Mouse (Mus musculus) left cerebral cortex, postnatal 25 days (tissue): ENCODE data around the gene Grm8. TPM values are rescaled to one million over a fixed set of nuclear protein-coding genes. Genes with fewer than 3 reads are reported as not detected.
A peak's percentile ranks its signal among the peaks of the same experiment; 100 is the strongest.
"Not testable (repeated sequence)": the region's sequence is repeated elsewhere in the genome, so short reads cannot be mapped to it uniquely, and the experiment has no call there.

Source experiments
- DNase-seq, 2 experiments: peaks; one replicate each; pipeline ENCODE4 v3.0.0; 2022; ENCODE audit warnings: low spot score in 2 of 2, mixed read lengths in 1 of 2
- intact Hi-C: fragments of 180-260 bp; cut with DNase I; formaldehyde crosslinking; loops from one replicate; pipeline ENCODE4 v1.15.1; 2025
- total RNA-seq, 2 experiments: library from RNA; stranded (reverse); gene quantifications; 2 replicates each; pipeline ENCODE4 v1.2.3; 2021

The Grm8 gene
- total RNA-seq, 2 experiments from 2014 or later: 22.0 to 24.5 TPM

DNA sequence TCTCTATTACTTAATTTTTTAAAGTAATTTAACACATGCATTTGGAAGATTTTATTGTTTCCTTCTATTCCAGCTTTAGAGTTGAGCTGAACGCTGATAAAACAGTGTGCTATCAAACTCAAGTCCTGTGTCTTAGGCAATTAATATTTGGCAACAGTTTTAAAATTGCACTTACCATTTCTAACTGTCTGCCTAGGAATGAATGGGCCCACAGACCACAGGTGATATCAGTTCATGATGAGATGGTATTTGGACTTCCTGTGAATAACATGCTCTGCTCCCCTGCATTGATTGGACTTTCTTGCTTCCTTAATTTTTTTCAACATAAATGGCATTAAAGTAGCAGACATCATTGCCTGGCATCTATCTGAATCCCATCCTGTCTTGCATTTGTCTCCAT, 232.8 kb downstream of the Grm8 start:
- no peak for DNase-seq
- intact Hi-C loops: no loop called here

DNA sequence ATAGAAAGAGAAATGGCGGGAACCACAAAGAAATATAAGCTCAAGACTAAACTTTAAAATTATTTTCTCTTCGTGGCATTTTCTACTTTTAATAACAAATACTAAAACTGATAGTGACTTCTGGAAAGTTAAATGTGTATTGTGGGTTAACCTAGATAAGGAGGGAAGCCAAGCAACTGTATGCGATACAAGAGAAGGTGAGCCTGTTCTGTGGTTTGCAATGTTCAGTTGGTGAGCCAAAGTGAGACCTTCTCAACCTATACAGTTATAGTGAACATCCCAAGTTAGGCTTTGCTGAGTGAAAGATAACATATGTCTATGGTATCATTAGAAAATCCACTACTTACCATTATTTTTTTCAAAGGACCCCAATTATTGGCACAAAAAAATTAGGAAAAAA, 233.6 kb downstream of the Grm8 start:
- intact Hi-C loops: no loop called here
- no peak for DNase-seq

DNA sequence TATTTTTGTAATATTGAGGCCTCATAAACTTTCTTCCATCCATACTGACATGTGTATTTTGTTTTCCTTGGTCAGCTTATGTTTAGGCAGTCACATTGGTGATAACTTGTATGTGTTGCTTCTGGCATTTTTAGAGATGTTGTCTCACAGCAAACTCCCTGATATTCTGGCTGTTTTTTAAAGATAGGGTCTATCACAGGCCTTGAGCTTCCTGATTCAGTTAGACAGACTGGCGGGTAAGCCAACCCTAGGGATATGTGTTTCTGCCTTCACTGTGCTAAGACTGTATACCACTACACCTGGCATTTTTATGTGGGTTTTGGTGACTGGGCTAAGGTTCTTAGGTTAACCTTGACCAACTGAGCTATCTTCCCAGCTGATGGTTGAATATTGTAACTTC, 239.8 kb downstream of the Grm8 start:
- intact Hi-C loops: no loop called here
- DNase-seq: no peak

DNA sequence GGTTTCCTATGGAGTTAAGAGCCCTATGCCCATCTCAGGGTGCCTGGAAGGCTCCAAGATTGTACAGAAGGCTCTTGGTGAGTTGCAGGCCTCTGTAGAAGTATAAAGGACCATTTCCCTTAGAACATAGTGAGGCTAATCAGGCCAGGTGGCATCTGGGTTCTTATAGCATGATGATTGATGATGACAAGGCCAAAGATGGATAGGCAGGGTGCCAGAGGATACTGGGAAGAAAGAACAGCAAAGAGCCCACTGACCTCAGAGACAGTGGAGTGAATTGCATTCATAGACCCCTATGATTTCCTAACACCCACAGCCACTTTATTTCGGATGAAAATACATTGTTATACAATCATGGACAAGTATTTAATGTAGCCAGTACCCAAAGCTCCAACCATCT, 242.1 kb downstream of the Grm8 start:
- intact Hi-C loops: no loop called here
- DNase-seq: no peak

DNA sequence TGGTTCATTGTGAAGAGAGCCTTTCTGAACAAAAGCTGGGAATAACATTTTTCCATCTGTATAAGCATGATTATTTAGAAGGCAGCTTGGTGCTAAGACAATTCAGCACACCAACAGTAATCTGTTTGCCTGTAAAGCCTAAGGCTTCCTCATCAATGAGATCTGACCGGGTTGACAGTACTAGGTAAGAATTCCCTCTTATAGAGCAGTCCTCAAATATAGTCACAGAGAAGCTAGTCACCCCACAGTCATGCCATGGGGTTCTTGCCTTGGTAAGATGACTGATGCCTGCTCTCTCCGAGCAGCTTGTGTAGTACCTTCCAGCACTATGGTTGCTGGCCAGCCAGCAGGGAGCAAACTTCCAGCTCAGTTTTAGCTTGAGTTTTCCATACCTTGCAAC, 246.6 kb downstream of the Grm8 start:
- intact Hi-C loops: loop anchor here (5.0 kb wide), 1 partner anchor 126 kb away; no protein-coding TSS in a partner anchor
- DNase-seq: no peak

DNA sequence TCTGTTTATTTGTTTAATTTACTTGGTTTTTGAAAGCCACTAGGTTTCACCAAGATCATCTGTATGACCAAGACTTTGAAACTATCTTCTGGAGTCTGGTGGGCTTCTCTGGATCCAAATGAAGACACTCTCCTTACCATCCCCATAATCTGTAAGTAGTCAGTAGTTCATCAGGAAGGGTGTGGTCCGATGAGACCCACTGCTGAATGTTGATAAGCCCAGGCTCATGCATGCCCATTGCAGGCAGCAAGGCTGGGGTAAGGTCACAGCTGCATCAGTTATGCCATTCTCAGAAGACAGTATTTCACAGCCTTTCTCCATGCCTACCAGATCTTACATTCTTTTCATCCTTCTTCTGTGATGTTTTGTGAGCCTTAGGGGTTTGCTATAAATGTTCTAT, 247.1 kb downstream of the Grm8 start:
- no peak for DNase-seq
- intact Hi-C loops: loop anchor here (5.0 kb wide), 1 partner anchor 126 kb away; no protein-coding TSS in a partner anchor

DNA sequence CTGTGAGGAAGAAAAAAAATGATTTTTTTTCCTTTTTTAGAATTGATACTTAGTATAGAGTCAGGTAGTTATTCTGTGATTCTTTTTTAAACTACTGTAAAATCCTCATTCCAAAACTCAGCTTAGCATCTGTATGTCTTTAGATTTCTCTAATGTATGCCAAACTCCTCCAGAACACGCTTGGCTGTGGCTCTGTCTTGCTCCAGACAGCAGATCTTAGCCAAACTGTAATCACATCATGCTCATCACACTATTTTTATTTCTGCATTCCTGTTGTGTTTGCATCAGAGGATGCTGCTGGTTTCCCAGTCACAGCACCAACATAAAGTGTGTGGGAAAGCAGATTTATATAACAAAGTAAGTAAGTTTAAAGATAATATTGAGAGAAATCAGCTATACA, 249.2 kb downstream of the Grm8 start:
- intact Hi-C loops: loop anchor here (2.0 to 5.0 kb wide), 2 partner anchors 123 to 197 kb away; no protein-coding TSS in a partner anchor
- DNase-seq: peak in 1 of 2 experiments; percentile 74

DNA sequence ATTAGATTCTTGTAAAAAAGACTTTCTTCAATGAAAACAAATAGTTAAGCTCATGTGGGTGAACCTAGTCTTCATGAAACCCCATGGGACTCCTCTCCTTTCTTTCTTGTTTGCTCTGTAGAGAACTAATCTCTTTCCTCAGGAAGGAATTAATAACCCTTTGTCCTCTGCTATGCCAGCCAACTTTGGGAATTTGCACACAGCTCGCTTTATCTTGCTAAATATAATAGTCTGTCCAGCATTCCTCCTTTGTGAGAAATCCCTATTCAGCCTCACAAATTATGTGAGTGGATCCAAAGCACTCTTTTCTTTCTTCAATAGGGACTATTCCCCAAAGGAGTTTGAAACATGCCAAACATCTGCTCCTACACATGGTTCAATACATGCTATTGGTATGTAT, 285.3 kb downstream of the Grm8 start:
- intact Hi-C loops: no loop called here
- no peak for DNase-seq

DNA sequence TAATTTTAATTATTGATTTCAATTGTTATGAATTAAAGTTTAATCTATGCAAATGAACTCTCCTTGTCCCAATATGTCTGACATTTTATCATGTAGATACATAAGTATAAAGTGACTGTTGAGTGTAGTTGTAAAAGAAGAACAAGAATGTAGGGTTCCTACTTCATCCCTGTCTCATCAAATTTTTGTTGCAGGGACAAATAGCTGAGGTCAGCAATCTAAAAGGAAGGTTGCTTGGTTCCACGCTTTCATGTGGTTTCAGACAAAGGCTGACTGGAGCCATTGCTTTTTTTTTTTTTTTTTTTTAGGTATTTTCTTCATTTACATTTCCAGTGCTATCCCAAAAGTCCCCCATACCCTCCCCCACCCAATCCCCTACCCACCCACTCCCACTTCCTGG, 298.8 kb downstream of the Grm8 start:
- intact Hi-C loops: no loop called here

DNA sequence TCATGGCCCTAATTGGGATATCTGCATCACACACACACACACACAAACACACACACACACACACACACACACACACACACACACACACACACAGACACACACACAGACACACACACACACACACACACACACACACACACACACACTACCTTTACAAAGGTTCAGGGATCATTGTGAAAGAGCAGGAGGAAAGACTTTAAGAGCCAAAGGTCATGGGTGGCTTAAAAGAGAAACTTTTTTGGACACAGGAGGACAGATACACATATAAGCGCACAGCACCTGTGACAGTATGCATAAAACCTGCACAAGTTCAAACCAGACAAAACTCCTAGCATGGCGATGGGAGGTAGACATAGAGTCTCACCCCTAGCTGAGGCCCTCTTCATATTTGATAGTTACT, 315.2 kb downstream of the Grm8 start:
- DNase-seq, intact Hi-C loops: not testable (repeated sequence)

More for the DNA sequence above, 298.8 kb downstream of the Grm8 start:
- DNase-seq: no peak

DNA sequence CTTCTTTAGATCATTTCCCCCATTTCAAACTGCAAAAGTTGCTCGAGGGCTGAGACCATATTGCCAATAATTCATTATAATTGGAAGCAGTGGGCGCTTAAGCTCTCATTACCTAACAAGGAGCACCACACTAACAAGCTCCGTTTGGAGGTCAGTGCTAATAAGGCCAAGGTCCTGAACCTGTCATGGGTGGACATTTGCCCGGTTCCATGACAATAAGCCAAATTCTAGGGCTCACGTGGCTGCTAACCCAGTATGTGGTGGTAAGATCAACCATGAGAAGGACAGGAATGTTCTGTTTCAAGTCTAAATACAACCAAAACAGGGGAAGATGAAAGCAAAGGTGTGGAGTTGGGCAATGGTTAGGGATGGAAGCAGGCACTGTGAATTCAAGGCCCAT, 322.2 kb downstream of the Grm8 start:
- no peak for DNase-seq
- intact Hi-C loops: no loop called here

DNA sequence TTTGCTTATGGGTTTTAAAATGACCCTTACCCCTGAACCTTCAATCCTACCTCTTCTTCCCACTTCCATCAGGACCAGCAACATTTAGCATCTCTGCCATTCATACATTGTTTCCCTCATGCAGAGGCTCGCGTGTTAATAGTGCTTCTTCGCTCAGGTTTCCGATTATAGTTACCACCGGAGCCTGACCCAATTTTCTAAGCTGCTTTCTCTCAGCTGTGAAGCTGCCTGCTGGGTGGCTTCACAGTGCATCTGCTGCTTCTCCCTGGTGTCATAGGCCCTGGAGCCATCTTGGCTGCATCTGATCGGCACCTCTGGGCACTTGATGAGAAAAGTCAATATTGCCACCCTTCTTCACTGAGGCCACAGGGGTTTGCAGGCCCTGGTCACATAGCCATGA, 325.0 kb downstream of the Grm8 start:
- peak in 1 of 2 experiments; percentile 46 for DNase-seq
- intact Hi-C loops: no loop called here

DNA sequence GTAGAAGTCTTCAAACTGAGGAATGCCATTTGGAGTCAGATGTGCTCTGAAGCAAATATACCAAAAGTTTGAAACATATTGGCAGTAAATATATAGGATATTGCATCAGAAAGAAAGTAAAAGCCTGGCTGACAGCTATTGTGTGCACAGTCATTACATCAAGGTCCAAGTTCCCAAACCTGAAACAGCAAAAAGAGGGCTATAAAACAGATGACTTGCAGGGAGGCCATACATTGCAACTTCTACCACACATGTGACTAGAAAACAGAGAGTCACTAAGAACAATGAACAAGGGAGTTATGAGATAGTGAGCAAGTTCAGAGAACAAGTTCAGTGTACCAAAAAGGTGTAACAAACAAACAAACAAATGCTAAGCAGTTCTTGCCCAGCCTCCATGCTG, 328.2 kb downstream of the Grm8 start:
- DNase-seq: no peak
- intact Hi-C loops: no loop called here

DNA sequence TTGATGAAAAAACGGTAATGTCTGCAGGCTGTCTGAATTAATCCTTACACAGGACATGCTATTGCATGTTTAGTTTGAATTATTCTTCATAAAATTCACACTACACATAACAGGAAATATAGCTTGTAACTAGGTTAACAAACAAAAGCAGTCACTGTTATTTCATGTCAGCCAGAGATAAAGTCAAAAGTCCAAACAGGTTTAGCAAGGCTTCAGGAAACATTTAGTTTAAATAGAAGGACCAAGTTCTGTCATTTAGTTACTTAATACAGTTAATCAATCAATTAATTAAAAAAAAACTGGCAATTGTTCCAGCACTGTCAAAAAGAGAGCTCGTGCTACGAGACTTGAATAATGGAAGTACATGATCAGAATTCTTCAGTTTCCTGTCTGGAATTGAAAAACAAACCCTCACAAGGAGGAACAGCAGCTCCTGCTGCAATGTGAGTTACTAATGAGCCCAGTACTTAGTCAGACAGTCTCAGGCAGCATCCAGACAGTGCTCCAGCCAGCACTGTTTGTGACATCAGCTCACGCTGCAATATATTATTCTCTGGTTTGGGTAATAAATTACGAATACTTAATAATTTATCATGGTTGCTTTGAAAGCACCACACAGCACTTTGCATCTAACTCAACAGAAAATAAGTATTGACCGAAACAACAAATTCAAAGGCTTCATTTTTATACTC, 334.0 kb downstream of the Grm8 start:
- intact Hi-C loops: no loop called here
- DNase-seq: no peak

DNA sequence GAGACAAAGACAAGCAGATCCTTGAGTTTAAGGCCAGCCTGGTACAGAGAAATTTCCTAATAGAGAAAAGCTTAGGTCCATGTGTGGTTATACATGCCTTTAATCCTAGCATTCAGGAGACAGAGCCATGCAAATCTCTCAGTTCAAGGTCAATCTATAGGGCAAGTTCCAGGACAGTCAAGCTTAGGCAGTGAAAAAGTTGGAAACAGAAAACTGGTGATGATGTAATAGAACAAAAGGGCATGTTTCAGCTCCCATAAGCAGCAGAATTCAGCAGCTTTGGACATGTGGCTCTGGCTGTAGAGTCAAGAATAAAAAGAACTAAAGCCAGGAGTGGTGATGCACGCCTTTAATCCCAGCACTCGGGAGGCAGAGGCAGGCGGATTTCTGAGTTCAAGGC, 336.2 kb downstream of the Grm8 start:
- intact Hi-C loops: no loop called here
- no peak for DNase-seq

DNA sequence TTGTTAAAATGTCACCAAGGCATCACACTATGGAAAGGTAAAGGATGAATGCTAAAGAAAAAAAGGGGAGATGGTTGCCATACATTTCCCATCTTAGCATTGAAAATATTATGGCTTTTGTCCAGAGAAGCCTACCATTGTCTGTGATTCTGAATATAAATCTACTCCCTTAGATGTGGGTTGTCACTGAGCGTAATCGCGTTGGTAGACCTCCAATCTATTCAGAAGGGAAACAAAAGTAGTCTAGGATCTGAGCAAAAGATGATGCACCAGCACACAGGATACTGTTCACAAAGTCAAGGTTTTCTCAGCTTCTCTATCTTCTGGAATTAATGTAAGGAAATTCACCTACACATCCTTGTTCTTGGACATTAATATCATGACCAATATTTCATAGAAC, 345.4 kb downstream of the Grm8 start:
- peak in 1 of 2 experiments; percentile 50 for DNase-seq
- intact Hi-C loops: loop anchor here (1.0 to 10.0 kb wide), 3 partner anchors 27 to 345 kb away; partner anchors contain the start of gene Grm8

DNA sequence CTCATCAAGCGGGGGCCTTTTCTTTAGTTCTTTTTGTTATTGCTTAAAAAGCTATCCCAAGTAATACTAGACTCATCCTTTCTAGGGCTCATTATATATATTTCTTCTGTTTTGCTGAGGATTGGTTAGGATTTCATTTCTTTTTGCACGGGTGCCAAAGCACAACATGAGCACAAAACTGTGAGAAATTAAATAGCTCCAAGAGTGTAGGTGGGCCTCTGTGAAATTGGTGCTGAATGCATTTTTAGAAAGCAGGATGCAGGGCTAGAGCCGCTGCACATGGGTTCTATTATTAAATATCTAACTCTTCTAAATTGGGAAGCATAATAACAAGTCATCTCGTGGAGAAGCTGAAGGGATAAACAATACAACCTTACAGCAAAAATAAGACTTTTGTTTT, 345.8 kb downstream of the Grm8 start:
- intact Hi-C loops: loop anchor here (1.0 to 10.0 kb wide), 3 partner anchors 26 to 346 kb away; partner anchors contain the start of gene Grm8
- peak; percentile 18 to 86 for DNase-seq

DNA sequence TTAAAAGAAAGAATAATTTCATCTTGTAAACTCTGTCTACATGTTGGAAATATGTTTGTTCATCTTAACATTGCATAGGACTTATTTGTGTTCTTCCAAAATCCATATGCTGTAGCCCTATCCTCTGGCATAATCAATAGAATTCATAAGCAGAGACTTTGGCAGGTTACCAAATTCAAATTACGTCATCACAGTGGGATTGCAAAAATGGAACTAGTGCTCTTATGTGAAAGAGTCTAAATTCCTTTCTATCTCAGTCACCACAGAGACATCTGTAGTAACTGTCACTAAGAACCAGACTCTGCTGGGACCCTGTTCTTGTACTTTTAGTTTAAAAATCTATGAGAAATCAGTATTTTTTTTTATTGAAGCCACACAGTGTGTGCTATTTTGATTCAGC, 352.7 kb downstream of the Grm8 start:
- no peak for DNase-seq
- intact Hi-C loops: loop anchor here (10.0 kb wide), 1 partner anchor 353 kb away; the partner anchor contains the start of gene Grm8

DNA sequence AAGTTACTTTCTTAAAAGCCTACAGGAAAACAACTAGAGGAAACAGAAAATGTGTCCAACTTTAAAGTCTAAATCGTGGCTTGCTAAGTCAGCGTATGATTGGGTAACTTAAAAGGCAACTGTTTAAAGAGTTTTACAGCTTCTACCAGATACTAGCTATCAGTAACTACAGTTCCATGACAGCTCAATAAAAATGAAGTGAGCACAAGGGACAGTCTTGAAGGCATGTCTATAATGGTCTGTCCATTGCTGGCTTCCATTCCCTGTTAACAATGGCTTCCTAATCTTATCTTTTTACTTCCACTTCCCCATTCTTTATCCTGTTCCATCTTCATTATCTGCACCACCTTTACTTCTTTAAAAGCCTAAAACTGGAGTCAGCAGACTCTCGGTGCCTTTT, 353.6 kb downstream of the Grm8 start:
- DNase-seq: no peak
- intact Hi-C loops: loop anchor here (10.0 kb wide), 1 partner anchor 353 kb away; the partner anchor contains the start of gene Grm8

DNA sequence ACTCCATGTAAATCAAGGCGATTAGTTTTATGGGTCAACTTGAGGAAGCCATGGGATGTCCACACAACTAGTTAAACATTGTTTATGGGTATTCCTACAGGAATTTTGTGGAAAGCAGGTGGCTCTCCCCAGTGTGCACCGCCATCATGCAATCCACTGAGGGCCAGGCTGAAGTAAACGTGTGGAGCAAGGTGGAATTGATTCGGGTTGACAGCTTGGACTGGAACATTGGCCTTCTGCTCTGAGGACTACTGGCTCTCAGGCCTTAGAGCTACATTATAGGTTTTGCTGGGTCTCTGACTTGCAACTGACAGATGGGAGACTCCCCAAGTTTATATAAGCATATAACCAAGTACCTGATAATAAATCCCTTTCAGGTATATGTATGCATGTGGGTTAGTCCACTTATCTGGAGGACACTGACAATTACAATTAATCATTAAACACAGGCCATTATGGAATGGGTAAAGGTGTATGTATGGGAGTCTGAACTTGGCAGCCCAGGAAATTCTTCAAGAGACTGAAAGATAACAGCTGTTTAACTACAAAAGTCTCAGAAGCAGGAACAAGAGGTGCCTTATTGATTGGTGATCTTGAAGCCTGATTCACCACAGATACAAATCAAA, 359.2 kb downstream of the Grm8 start:
- DNase-seq: no peak
- intact Hi-C loops: no loop called here

DNA sequence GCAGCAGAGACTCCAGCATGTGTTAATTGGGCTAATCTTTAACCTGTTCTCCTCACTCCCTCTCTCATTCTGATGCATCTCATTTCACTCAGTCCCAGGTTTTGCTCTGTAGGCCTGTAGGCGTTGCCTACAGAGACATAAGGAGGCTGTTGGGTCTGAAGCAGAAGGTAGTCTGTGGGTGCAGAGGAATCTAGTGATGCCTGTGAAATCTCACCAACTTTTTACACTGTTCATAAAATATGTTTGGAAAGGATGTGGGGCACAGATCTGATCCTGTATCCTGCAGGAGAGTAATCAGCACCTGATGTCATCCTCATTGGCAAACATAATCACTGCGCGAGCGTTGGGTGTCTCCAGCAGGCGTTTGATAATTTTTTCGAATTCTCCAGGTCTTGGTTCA, 372.9 kb downstream of the Grm8 start:
- intact Hi-C loops: loop anchor here (2.0 to 5.0 kb wide), 3 partner anchors 27 to 330 kb away; no protein-coding TSS in a partner anchor
- DNase-seq: peak; percentile 15 to 85
